Mouse (Mus musculus) retina, postnatal 1 day (tissue): ENCODE data around the gene Dlgap4.

Source experiments
- DNase-seq: peaks from one replicate; pipeline ENCODE4 v3.0.0-alpha.2; 2012

The Dlgap4 gene

GRCm38 (mm10) chr2:156613541-156614257 is at the start of gene Dlgap4:
TSS of gene Dlgap4 (plus strand) at chr2:156613705.
- peak; percentile 76 for DNase-seq

- no peak for DNase-seq
These were observed 47.0 kb upstream of the Dlgap4 start for GRCm38 (mm10) chr2:156566512-156566911.

GRCm38 (mm10) chr2:156568647-156569046 is 44.9 kb upstream of the Dlgap4 start:
- DNase-seq = no peak

GRCm38 (mm10) chr2:156569261-156569660 is 44.2 kb upstream of the Dlgap4 start:
- DNase-seq = no peak

GRCm38 (mm10) chr2:156571521-156571920 is 42.0 kb upstream of the Dlgap4 start:
- no peak for DNase-seq

GRCm38 (mm10) chr2:156576850-156577587 is 36.5 kb upstream of the Dlgap4 start:
- no peak for DNase-seq

- no peak for DNase-seq
These were observed 33.0 kb upstream of the Dlgap4 start for GRCm38 (mm10) chr2:156580507-156580906.

- no peak for DNase-seq
These were observed 32.3 kb upstream of the Dlgap4 start for GRCm38 (mm10) chr2:156581244-156581643.

- no peak for DNase-seq
These were observed 30.6 kb upstream of the Dlgap4 start for GRCm38 (mm10) chr2:156582887-156583286.

GRCm38 (mm10) chr2:156584154-156584796 is 29.2 kb upstream of the Dlgap4 start:
- DNase-seq = no peak

- peak; percentile 48 for DNase-seq
These were observed 28.6 kb upstream of the Dlgap4 start for GRCm38 (mm10) chr2:156584797-156585471.

GRCm38 (mm10) chr2:156589481-156589880 is 24.0 kb upstream of the Dlgap4 start:
- DNase-seq = no peak

GRCm38 (mm10) chr2:156594987-156595490 is 18.5 kb upstream of the Dlgap4 start:
- DNase-seq = peak; percentile 36

- no peak for DNase-seq
These were observed 10.9 kb upstream of the Dlgap4 start for GRCm38 (mm10) chr2:156602581-156602980.

- no peak for DNase-seq
These were observed 9.8 kb upstream of the Dlgap4 start for GRCm38 (mm10) chr2:156603671-156604070.

- DNase-seq = no peak
These were observed 8.4 kb upstream of the Dlgap4 start for GRCm38 (mm10) chr2:156605144-156605543.

GRCm38 (mm10) chr2:156605971-156606370 is 7.5 kb upstream of the Dlgap4 start:
- no peak for DNase-seq

GRCm38 (mm10) chr2:156613081-156613540 is 394 bp upstream of the Dlgap4 start:
- DNase-seq = peak; percentile 67

- peak; percentile 37 for DNase-seq
These were observed 702 bp downstream of the Dlgap4 start for GRCm38 (mm10) chr2:156614258-156614556.

- DNase-seq = peak; percentile 28
These were observed 1.5 kb downstream of the Dlgap4 start for GRCm38 (mm10) chr2:156614661-156615654.

- no peak for DNase-seq
These were observed 3.0 kb downstream of the Dlgap4 start for GRCm38 (mm10) chr2:156616513-156616912.

GRCm38 (mm10) chr2:156617536-156617935 is 4.0 kb downstream of the Dlgap4 start:
- DNase-seq = no peak
